Mouse (Mus musculus) neural tube, postnatal 0 days (tissue): Measurements from ENCODE around the gene Pcdh10. TPM values are rescaled to one million over a fixed set of nuclear protein-coding genes. Genes with fewer than 3 reads are reported as not detected.

Source experiments
- polyA plus RNA-seq: library from polyadenylated mRNA; unstranded; fragments of >200 nt; fragmentation: Nextera tagmentation; extraction: Ambion mirVana; gene quantifications from 2 replicates; pipeline ENCODE4 v1.2.1, GENCODE M21; 2015

Pcdh10 gene
- polyA plus RNA-seq, result 20.2 and 20.8 TPM in 2 replicates

GRCm38 (mm10) chr3:45378145-45378544 is at the start of gene Pcdh10:
TSS of gene Pcdh10 (plus strand) at chr3:45378398.

